Mouse (Mus musculus) spleen, embryonic (tissue): ENCODE results near the gene Tpt1.
"Not testable (repeated sequence)": the region's sequence is repeated elsewhere in the genome, so short reads cannot be mapped to it uniquely, and the experiment has no call there.

ENCODE experiments used
- CTCF ChIA-PET: fragments of 350-600 bp; sonication (Branson Sonifier 250); formaldehyde crosslinking; loops from one replicate; lab custom pipeline; 2022; lab: Charles Lee

Gene Tpt1

GRCm38 (mm10) chr14:75837048-75837916 lies 7.6 kb upstream of the Tpt1 start:
- CTCF ChIA-PET, result no interaction called here

- CTCF ChIA-PET, result not testable (repeated sequence)
These were observed 3.1 kb upstream of the Tpt1 start for GRCm38 (mm10) chr14:75841758-75842157.

GRCm38 (mm10) chr14:75844111-75844695 lies 690 bp upstream of the Tpt1 start:
- CTCF ChIA-PET, result interaction anchor here (1.7 kb wide), 1 partner anchor 15 kb away, joined by 4 read pairs; no protein-coding TSS in a partner anchor

- CTCF ChIA-PET, result interaction anchor here (0.6 to 0.7 kb wide), 2 partner anchors 18 to 35 kb away, joined by 3 to 4 read pairs; no protein-coding TSS in a partner anchor
These were observed 814 bp downstream of the Tpt1 start for GRCm38 (mm10) chr14:75845698-75846115.

GRCm38 (mm10) chr14:75847669-75848068 lies 2.8 kb downstream of the Tpt1 start:
- CTCF ChIA-PET, result no interaction called here

DNA sequence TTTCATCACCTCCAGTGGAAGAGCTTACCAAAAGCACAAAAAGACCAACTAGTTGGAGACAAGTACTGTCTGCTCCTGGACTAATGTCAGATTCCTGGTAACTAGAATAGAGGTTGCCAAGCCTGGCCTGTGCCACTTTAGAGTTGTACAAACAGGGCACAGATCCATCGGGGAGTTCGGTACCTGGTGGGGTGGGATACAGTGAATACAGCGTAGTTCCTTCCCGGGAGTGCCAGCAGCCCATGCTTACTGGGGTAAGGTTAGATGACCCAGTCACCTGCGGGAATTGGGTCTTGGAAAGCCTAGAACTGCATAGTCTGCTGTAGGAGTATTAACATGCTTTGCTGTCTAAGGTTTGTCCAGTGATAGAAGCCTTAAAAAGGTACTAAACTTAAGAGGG lies 3.6 kb downstream of the Tpt1 start:
- CTCF ChIA-PET, result no interaction called here

DNA sequence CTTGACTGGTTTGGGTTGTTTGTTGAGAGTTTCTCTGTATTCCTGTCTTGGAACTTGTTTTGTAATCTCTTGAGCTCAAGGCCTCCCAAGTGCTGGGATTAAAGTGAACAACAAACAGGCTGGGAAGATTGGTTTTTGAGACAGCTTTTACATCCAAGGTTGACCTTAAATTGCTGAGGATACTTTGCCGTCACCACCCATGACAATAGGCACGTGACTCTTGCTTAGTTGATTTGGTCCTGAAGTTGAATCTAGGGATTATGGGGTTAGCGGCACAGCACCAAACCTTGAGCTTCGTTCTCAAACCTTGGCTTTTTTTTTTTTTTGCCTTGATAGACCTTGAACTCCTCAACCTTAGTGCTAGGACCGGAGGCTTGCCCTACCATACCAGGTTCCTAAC lies 4.3 kb downstream of the Tpt1 start:
- CTCF ChIA-PET, result interaction anchor here (1.2 kb wide), 1 partner anchor 14 kb away, joined by 3 read pairs; no protein-coding TSS in a partner anchor

DNA sequence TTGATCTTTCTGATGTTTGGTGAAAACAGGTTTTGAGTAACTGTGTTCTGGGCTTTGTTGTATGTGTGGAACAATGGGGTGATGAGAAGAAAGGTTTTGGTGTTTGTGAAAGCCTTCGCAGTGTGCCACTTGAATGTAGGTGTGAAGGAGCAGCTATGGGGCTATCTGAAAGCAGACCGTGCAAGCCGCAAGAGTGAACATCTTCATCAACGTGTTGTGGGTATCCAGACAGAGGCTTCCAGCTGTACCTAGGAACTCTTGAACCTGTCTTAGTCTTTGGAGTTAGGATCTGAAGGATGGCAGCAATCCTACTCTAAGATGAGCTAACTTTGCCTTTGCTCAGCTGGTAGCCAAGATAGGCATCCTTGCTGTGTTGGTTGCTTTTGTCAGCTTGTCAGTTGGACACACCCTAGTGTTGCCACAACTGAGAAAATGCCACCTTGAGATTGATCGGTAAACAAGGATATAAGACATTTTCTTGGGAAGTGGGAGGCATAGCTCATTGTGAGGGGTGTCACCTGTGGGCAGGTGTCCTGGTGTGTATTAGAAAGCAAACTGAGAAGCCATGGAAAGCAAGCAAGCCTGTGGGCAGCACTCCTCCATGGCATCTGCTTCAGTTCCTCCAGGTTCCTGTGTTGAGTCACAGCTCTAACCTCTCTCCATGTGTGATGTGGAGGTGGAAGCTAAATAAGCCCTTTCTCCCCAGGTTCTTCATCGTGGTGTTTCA lies 5.1 kb downstream of the Tpt1 start:
- CTCF ChIA-PET, result interaction anchor here (1.2 kb wide), 1 partner anchor 15 kb away, joined by 3 read pairs; no protein-coding TSS in a partner anchor

GRCm38 (mm10) chr14:75850819-75851218 lies 5.9 kb downstream of the Tpt1 start:
- CTCF ChIA-PET, result no interaction called here

DNA sequence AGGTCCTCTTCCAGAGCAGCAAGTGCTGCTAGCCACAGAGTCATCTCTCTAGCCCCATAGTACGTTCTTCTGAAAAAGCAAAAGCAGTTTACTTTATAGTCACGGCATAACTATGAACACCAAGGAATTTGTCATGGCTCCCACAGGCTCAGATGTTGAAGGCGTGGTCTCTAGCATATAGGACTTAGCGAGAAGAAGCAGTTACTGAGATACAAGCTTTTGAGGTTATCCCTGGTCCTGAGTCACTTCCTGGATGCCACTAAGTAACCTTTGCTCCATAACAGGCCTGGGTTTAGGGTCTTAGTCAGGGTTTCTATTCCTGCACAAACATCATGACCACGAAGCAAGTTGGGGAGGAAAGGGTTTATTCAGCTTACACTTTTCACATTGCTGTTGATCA lies 7.1 kb downstream of the Tpt1 start:
- CTCF ChIA-PET, result no interaction called here

DNA sequence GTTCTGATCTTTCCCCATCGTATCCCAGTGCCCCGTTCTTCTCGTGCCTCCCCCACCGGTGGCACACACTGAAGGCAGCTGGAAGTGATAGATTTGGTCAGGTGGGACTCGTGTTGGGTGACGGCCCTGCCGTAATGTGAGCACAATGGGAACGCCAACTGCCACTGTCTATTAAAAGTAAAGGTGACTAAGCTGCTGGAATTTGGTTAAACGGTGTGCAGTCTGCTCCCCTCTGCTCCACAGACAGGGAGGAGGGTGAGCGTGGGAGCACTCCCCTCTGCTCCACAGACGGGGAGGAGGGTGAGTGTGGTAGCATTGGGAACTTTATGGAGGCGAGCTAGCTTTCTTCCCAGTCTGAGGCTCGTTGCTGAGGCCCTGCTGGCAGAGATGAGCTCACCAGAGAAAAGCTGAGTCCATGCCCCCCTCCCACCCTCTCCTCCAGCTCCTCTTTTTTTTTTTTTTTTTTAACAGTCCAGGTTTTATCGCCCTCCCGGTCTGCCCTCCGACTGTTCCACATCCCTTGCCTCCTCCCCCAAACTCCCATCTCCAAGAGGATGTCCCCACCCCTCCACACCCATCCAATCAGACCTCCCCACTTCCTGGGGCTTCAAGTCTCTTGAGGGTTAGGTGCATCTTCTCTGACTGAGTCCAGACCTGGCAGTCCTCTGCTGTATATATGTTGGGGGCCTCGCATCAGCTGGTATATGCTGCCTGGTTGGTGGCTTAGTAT lies 10.5 kb downstream of the Tpt1 start:
- CTCF ChIA-PET, result no interaction called here

DNA sequence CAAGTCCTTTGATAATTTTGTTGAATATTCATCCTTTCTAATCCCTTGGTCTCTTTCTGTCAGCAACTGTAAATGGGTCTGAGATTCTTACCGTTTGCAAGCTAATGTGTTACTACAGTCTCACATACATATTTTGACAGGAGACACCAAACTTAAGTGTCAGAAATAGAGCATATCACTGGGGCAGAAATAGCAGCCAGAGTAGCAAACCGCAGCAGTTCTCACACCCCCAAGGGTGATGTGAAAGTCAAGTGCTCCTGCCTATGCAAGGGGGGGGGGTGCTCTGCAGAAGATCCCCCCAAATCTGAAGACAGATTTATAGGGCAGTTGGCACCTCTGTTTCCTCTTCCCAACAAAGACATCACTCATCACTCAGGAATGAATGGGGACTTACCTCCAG lies 13.3 kb downstream of the Tpt1 start:
- CTCF ChIA-PET, result no interaction called here

DNA sequence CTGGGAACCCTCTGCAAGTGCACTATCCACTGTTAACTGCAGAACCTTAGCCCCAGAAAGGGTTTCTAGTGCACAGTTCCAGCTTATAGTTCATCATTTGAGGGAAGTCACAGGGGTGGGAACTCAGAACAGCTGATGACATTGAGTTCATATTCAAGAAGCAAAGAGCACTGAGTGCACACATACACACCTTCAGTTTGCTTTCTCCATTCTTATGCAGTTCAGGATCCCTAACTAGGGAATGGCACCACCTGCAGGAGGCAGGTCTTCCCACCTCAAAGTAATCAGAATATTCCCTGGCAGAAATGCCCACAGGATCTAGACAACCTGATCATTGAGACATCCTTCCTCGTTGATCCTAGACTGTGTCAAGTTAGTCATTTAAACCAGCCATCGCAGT lies 14.7 kb downstream of the Tpt1 start:
- CTCF ChIA-PET, result no interaction called here

DNA sequence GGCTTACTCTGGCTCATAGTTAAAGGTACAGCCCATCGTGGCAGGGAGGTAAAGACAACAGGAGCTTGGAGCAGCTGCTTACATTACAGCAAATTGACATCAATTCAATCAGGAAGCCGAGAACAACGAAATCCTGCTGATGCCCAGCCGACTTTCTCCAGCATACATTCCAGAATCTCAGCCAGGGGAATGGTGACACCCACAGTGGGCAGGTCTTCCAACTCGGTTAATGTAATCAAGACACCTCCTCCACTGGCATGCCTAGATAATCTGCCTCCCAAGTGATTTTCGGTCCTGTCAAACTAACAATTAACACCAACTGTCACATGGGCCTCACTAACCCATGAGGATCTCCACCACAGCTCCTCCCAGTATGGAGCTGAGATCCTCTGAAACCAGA lies 17.8 kb downstream of the Tpt1 start:
- CTCF ChIA-PET, result no interaction called here

DNA sequence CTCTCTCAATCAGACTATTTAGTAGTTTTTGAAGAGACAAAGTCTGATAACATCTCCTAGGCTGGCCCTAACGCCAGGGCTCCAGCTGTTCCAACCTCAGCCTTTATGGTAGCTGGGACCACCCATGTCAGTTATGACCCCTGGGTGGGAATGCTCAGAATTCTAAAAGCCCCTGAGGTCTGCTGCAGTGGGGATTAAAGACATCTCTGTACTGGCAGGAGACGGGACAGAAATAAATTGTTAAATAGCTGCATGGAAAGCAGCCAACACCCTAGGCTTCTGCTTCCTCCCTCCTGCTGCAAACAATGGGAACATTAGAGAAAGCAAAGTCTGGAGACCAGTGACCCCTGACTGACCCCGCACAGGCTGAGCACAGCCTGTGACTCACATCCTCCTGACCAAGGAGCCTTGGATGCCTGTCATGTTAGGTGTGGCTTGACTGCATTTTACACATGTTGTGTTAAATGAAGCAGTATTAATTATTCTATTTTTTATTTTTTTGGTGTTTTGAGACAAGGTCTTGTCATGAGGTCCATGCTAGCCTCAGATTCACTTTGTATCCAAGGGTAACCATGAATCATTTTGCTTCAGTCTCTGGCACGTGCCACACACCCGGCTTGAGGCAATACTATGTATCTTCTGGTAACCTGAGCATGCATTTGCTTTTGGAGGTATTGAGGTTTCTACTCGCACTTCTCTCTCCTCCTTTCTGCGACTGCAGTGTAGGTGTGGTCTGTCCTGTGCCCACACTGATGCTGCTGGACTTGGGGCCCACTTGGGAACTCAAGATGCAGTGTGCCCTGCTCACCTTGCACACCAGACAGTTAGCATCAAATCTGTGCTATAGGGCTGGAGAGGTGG lies 18.9 kb downstream of the Tpt1 start:
- CTCF ChIA-PET, result interaction anchor here (0.5 to 0.6 kb wide), 2 partner anchors 9 to 18 kb away, joined by 3 to 4 read pairs; no protein-coding TSS in a partner anchor

DNA sequence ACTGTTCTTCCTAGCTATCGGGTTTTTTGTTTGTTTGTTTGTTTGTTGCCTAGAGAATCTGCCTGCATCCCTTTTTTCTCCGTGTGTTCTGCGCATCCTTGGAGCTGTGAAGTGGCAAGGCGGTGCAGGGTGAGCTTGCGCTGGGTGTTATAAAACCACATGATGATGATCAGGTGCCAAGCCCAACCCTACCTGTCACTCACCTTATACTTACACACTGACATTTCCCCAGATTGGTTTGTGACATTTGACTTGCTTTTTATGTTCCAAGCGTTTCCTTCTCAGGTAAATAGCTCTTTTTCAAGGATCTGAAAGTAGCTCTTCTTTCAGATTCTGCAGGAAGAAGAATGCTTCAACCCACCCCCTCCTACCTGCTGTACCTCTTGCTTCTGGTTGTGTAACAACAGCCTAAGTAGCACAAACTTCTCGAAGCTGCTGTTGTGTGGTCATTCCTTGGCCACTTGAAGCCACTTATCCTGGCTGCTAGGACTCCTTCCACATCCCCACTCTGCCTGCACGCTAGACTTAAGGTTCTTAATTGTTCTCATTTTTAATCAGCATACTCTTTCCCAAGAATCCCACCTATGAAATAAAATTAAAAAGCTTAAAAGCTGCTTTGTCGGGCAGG lies 21.9 kb downstream of the Tpt1 start:
- CTCF ChIA-PET, result no interaction called here

DNA sequence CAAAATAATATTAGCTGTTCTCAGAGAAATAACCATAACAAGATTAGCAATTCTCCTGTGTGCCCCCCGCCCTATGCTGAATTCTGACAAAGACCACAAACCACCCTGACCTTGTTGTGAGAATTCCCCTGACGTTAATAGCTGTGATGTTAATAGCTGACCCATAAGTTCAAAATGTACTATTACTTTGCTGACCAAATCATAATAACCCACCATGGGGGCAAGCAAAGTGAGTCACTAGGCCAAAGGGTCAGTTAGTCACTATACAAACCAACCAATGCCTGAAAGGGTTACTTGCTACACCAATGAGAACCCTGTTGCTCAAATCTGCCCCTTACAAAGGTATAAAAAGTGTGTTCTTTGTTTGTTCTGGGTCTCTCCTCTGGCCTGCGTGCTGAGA lies 23.1 kb downstream of the Tpt1 start:
- CTCF ChIA-PET, result not testable (repeated sequence)

DNA sequence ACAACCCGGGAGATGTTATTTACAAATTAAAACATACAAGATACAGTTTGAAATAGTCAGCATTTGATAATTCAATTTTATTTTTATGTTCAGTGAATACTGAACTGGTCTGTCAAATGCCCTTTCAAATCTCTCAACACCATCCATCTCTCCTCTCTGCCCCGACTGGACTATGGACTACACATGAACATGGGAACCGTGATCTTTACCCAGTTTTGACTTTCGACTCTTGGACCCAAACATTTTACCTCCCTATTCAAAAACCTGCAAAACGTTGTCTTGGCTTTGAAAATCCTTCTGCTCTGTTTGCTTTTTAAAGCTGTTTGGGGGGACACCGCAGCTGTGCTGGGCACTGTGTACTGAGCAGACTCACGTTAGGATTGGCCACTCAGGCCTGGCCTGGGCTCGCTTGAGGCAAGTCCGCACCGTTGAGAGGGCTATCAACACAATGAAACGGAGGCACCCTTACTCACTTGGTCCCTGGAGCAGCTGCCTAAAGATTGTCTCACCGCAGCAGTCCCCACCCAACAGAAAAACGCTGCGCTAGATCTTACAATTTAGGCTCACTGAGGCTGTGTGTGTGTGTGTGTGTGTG lies 25.0 kb downstream of the Tpt1 start:
- CTCF ChIA-PET, result interaction anchor here (0.8 kb wide), 1 partner anchor 47 kb away, joined by 7 read pairs; no protein-coding TSS in a partner anchor

- CTCF ChIA-PET, result interaction anchor here (0.6 to 0.8 kb wide), 2 partner anchors 47 to 1136 kb away, joined by 4 to 7 read pairs; no protein-coding TSS in a partner anchor
These were observed 25.7 kb downstream of the Tpt1 start for GRCm38 (mm10) chr14:75870631-75871030.
